Mouse (Mus musculus) G1E (cell line): ENCODE results near the gene St3gal4.

Source experiments
- CTCF ChIP-seq: IDR thresholded peaks from 2 replicates; pipeline ENCODE4 v1.5.1; 2012; ENCODE audit warnings: low read depth, low read length, inconsistent platforms, mixed read lengths
- GATA1 ChIP-seq: IDR thresholded peaks from 2 replicates; pipeline ENCODE4 v1.6.1; 2012; ENCODE audit warnings: borderline replicate concordance, low read length, inconsistent platforms, mixed read lengths
- GATA2 ChIP-seq: IDR thresholded peaks from 2 replicates; pipeline ENCODE4 v1.6.1; 2012; ENCODE audit warnings: low read depth, low read length, inconsistent platforms, borderline replicate concordance
- POLR2AphosphoS5 ChIP-seq: IDR thresholded peaks from 2 replicates; pipeline ENCODE4 v1.6.1; 2012; ENCODE audit warnings: low read depth, low read length, inconsistent platforms; ENCODE audit not compliant: insufficient replicate concordance
- TAL1 ChIP-seq: conservative IDR thresholded peaks from 2 replicates; pipeline ENCODE4 v1.6.1; 2012; ENCODE audit warnings: low read depth, low read length, inconsistent platforms, mixed read lengths

DNA sequence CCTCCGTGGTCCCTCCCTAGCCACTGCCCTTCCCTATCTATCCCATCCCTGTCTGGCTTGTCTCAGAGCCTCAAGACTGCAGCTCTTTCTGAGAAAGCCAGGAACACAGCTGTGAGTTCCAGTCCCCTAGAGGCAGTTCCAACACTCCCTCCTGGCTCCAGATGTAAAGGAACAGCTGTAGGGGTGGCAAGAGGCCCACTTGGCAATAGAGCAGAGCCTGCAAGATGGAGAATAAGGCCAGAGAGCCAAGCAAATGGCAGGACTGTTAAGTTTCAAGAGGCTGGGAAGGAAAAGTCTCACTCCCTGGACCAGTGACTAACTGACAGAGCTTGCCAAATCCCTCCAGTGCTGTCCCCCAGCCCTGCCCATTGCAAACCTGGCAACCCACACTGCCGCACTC lies 73.3 kb downstream of the St3gal4 start:
- TF ChIP-seq CTCF (no peak), GATA2 (no peak), POLR2AphosphoS5 (no peak), TAL1 (no peak), GATA1 (no peak)
